Mouse (Mus musculus): Measurements from ENCODE around the gene Srrm3. TPM values are rescaled to one million over a fixed set of nuclear protein-coding genes. Genes with fewer than 3 reads are reported as not detected.

Srrm3 gene
- total and polyA plus RNA-seq, 2 experiments: not detected

- peak; percentile 82 for DNase-seq (ENCODE audit: extremely low read depth, low read depth, low spot score)
- TF ChIP-seq CTCF (IDR thresholded peaks at IDR 0.05; ENCODE audit: low read depth, low read length) (peak; percentile 75), POLR2A (IDR thresholded peaks at IDR 0.05; ENCODE audit: extremely low read depth, insufficient read depth, low read length) (no peak)
- Histone ChIP-seq H3K79me2 (ENCODE audit: control insufficient read depth, insufficient read depth, low read length) (no peaks in the 10 kb centered on the region), H3K9ac (ENCODE audit: low read depth, low read length) (peak overlapping the region; percentile 4; the same call in 1 of the 2 replicates), H3K4me1 (ENCODE audit: control insufficient read depth, insufficient read depth, low read length) (peaks cover 3% of the 10 kb centered on the region), H3K27me3 (ENCODE audit: control insufficient read depth, insufficient read depth, low read length) (no peaks in the 10 kb centered on the region), H3K36me3 (ENCODE audit: control insufficient read depth, insufficient read depth, low read length) (no peaks in the 10 kb centered on the region), H3K27ac (replicated peaks; ENCODE audit: insufficient read depth, low read depth, low read length) (0 out of 2 replicates have a peak overlapping the region, but pooled peaks have one; percentile 13), H3K4me3 (ENCODE audit: insufficient read depth, low read depth, low read length) (peak overlapping the region; percentile 9)
- 3% methylated on average over 16 of the region's 16 CpGs for WGBS
Measured at GRCm38 (mm10) chr5:135877831-135878231, 71.1 kb downstream of the Srrm3 start.

- H3K4me1 ChIP-seq (ENCODE audit: control insufficient read depth, insufficient read depth, low read length): peaks cover 3% of the 10 kb centered on the region
- peak; percentile 79 for DNase-seq (ENCODE audit: extremely low read depth, low read depth, low spot score)
- H3K27ac ChIP-seq (replicated peaks; ENCODE audit: insufficient read depth, low read depth, low read length): no peak overlapping the region
- H3K36me3 ChIP-seq (ENCODE audit: control insufficient read depth, insufficient read depth, low read length): no peaks in the 10 kb centered on the region
- no peaks in the 10 kb centered on the region for H3K79me2 ChIP-seq (ENCODE audit: control insufficient read depth, insufficient read depth, low read length)
- WGBS: 36% methylated on average over 13 of the region's 13 CpGs
- TF ChIP-seq CTCF (IDR thresholded peaks at IDR 0.05; ENCODE audit: low read depth, low read length) (no peak), POLR2A (IDR thresholded peaks at IDR 0.05; ENCODE audit: extremely low read depth, insufficient read depth, low read length) (no peak)
- no peak overlapping the region for H3K9ac ChIP-seq (ENCODE audit: low read depth, low read length)
- H3K27me3 ChIP-seq (ENCODE audit: control insufficient read depth, insufficient read depth, low read length): no peaks in the 10 kb centered on the region
- H3K4me3 ChIP-seq (ENCODE audit: insufficient read depth, low read depth, low read length): no peak overlapping the region
Measured at GRCm38 (mm10) chr5:135879449-135880158, 72.9 kb downstream of the Srrm3 start.

GRCm38 (mm10) chr5:135884641-135885040 is 78.0 kb downstream of the Srrm3 start:
- no peak for DNase-seq (ENCODE audit: extremely low read depth, low read depth, low spot score)

GRCm38 (mm10) chr5:135887675-135888102 is 81.0 kb downstream of the Srrm3 start, which contains the start of gene Hspb1:
Gene Hspb1, plus strand, starts transcription at chr5:135887919.
- peak; percentile 92 for DNase-seq (ENCODE audit: extremely low read depth, low read depth, low spot score)
- WGBS: under 1% methylated on average over 24 of the region's 24 CpGs
- no peaks in the 10 kb centered on the region for H3K27me3 ChIP-seq (ENCODE audit: control insufficient read depth, insufficient read depth, low read length)
- peak within 1 kb of the TSS; percentile 40 for H3K27ac ChIP-seq (replicated peaks; ENCODE audit: insufficient read depth, low read depth, low read length)
- no peaks in the 10 kb centered on the region for H3K36me3 ChIP-seq (ENCODE audit: control insufficient read depth, insufficient read depth, low read length)
- no peaks in the 10 kb centered on the region for H3K79me2 ChIP-seq (ENCODE audit: control insufficient read depth, insufficient read depth, low read length)
- no peak for TF ChIP-seq CTCF (IDR thresholded peaks at IDR 0.05; ENCODE audit: low read depth, low read length)
- TF ChIP-seq POLR2A (IDR thresholded peaks at IDR 0.05; ENCODE audit: extremely low read depth, insufficient read depth, low read length): peak; percentile 69
- peak within 1 kb of the TSS; percentile 77 for H3K9ac ChIP-seq (ENCODE audit: low read depth, low read length)
- H3K4me3 ChIP-seq (ENCODE audit: insufficient read depth, low read depth, low read length): peak within 1 kb of the TSS; percentile 66
- 0 out of 2 replicates have a peak, but pooled peaks cover 2% of the 10 kb centered on the region for H3K4me1 ChIP-seq (ENCODE audit: control insufficient read depth, insufficient read depth, low read length)

More at GRCm38 (mm10) chr5:135884641-135885040, 78.0 kb downstream of the Srrm3 start:
- H3K27me3 ChIP-seq (ENCODE audit: control insufficient read depth, insufficient read depth, low read length): no peaks in the 10 kb centered on the region
- H3K4me1 ChIP-seq (ENCODE audit: control insufficient read depth, insufficient read depth, low read length): peaks cover 3% of the 10 kb centered on the region
- H3K27ac ChIP-seq (replicated peaks; ENCODE audit: insufficient read depth, low read depth, low read length): no peak overlapping the region
- no peaks in the 10 kb centered on the region for H3K36me3 ChIP-seq (ENCODE audit: control insufficient read depth, insufficient read depth, low read length)
- no peak for TF ChIP-seq POLR2A (IDR thresholded peaks at IDR 0.05; ENCODE audit: extremely low read depth, insufficient read depth, low read length)
- TF ChIP-seq CTCF (IDR thresholded peaks at IDR 0.05; ENCODE audit: low read depth, low read length): no peak
- no peaks in the 10 kb centered on the region for H3K79me2 ChIP-seq (ENCODE audit: control insufficient read depth, insufficient read depth, low read length)
- H3K9ac ChIP-seq (ENCODE audit: low read depth, low read length): no peak overlapping the region
- 83% methylated on average over 6 of the region's 6 CpGs for WGBS
- no peak overlapping the region for H3K4me3 ChIP-seq (ENCODE audit: insufficient read depth, low read depth, low read length)

GRCm38 (mm10) chr5:135888405-135889215 is 81.9 kb downstream of the Srrm3 start:
- no peak overlapping the region for H3K27ac ChIP-seq (replicated peaks; ENCODE audit: insufficient read depth, low read depth, low read length)

More at GRCm38 (mm10) chr5:135888405-135889215, 81.9 kb downstream of the Srrm3 start:
- TF ChIP-seq CTCF (IDR thresholded peaks at IDR 0.05; ENCODE audit: low read depth, low read length) (no peak), POLR2A (IDR thresholded peaks at IDR 0.05; ENCODE audit: extremely low read depth, insufficient read depth, low read length) (no peak)
- H3K27me3 ChIP-seq (ENCODE audit: control insufficient read depth, insufficient read depth, low read length): no peaks in the 10 kb centered on the region
- H3K4me3 ChIP-seq (ENCODE audit: insufficient read depth, low read depth, low read length): peak overlapping the region; percentile 66
- H3K4me1 ChIP-seq (ENCODE audit: control insufficient read depth, insufficient read depth, low read length): 0 out of 2 replicates have a peak, but pooled peaks cover 2% of the 10 kb centered on the region
- H3K79me2 ChIP-seq (ENCODE audit: control insufficient read depth, insufficient read depth, low read length): no peaks in the 10 kb centered on the region
- H3K36me3 ChIP-seq (ENCODE audit: control insufficient read depth, insufficient read depth, low read length): no peaks in the 10 kb centered on the region
- DNase-seq (ENCODE audit: extremely low read depth, low read depth, low spot score): no peak
- WGBS: 5% methylated on average over 30 of the region's 30 CpGs
- peak overlapping the region; percentile 77 for H3K9ac ChIP-seq (ENCODE audit: low read depth, low read length)
